Mouse (Mus musculus) liver, embryonic 15.5 days (tissue): ENCODE data around the gene Vmn1r83. TPM values are rescaled to one million over a fixed set of nuclear protein-coding genes. Genes with fewer than 3 reads are reported as not detected.

Source experiments
- ATAC-seq: fragments of 200-750 bp; cut with Nextera tagmentation; 2 replicates; pipeline ENCODE4 v1.8.0; 2017; ENCODE audit warnings: moderate number of reproducible peaks, mild to moderate bottlenecking, moderate library complexity; ENCODE audit not compliant: insufficient read depth
- H3K27ac ChIP-seq: fragments of 300-500 bp; sonication (generic); replicated peaks from 2 replicates; pipeline ENCODE4 v1.5.1; 2015; ENCODE audit warnings: mild to moderate bottlenecking, inconsistent platforms
- H3K27me3 ChIP-seq: fragments of 300-500 bp; sonication (generic); 2 replicates; pipeline ENCODE4 v1.6.1; 2015; ENCODE audit warnings: mild to moderate bottlenecking, inconsistent platforms
- H3K36me3 ChIP-seq: fragments of 300-500 bp; sonication (generic); replicated peaks from 2 replicates; pipeline ENCODE4 v1.6.1; 2015; ENCODE audit warnings: moderate library complexity, mild to moderate bottlenecking, inconsistent platforms
- H3K4me1 ChIP-seq: fragments of 300-500 bp; sonication (generic); replicated peaks from 2 replicates; pipeline ENCODE4 v1.6.1; 2015; ENCODE audit warnings: inconsistent platforms
- H3K4me2 ChIP-seq: fragments of 300-500 bp; sonication (generic); 2 replicates; pipeline ENCODE4 v1.6.1; 2015; ENCODE audit warnings: moderate library complexity, mild to moderate bottlenecking, inconsistent platforms
- H3K4me3 ChIP-seq: fragments of 300-500 bp; sonication (generic); replicated peaks from 2 replicates; pipeline ENCODE4 v1.5.1; 2015; ENCODE audit warnings: mild to moderate bottlenecking, inconsistent platforms
- H3K9ac ChIP-seq: fragments of 300-500 bp; sonication (generic); 2 replicates; pipeline ENCODE4 v1.6.1; 2015; ENCODE audit warnings: moderate library complexity, mild to moderate bottlenecking, inconsistent platforms
- H3K9me3 ChIP-seq: fragments of 300-500 bp; sonication (generic); replicated peaks from 2 replicates; pipeline ENCODE4 v1.6.1; 2016; ENCODE audit warnings: inconsistent platforms
- WGBS: fragments of 180-500 bp; shearing (Covaris S2); methylation state at CpG from one replicate; pipeline ENCODE4 v1.1.7; 2015; ENCODE audit warnings: mixed read lengths; ENCODE audit not compliant: insufficient replicate concordance; 5-methylcytosine and 5-hydroxymethylcytosine counted together
- microRNA-seq: library from miRNA; unstranded; fragments of <30 nt; microRNA quantifications from one replicate; pipeline ENCODE4, GENCODE M21; 2016
- polyA plus RNA-seq: library from polyadenylated mRNA; unstranded; fragments of >200 nt; fragmentation: Nextera tagmentation; extraction: Ambion mirVana; gene quantifications from 2 replicates; pipeline ENCODE4 v1.2.1, GENCODE M21; 2015

The Vmn1r83 gene
- not detected in 2 replicates for polyA plus RNA-seq

- Histone ChIP-seq H3K9me3 (no peaks in the 10 kb centered on the region), H3K27ac (no peak within 1 kb of the TSS), H3K4me2 (no peak within 1 kb of the TSS), H3K4me1 (no peaks in the 10 kb centered on the region), H3K4me3 (no peak within 1 kb of the TSS), H3K27me3 (no peaks in the 10 kb centered on the region), H3K36me3 (no peaks in the 10 kb centered on the region), H3K9ac (no peak within 1 kb of the TSS)
- ATAC-seq: no peak
- WGBS: 59% methylated on average over 2 of the region's 2 CpGs
Observed at GRCm38 (mm10) chr7:12329381-12329780, at the start of gene Vmn1r83. Gene Vmn1r83 (minus strand): TSS chr7:12329481.

GRCm38 (mm10) chr7:12369173-12369572 is 39.9 kb upstream of the Vmn1r83 start, which contains the start of gene Vmn1r84:
Gene Vmn1r84 (minus strand): TSS chr7:12369273.
- no peaks in the 10 kb centered on the region for H3K4me1 ChIP-seq
- no peaks in the 10 kb centered on the region for H3K27me3 ChIP-seq
- no peaks in the 10 kb centered on the region for H3K36me3 ChIP-seq
- ATAC-seq: no peak
- no peaks in the 10 kb centered on the region for H3K9me3 ChIP-seq
- no peak within 1 kb of the TSS for H3K4me3 ChIP-seq
- H3K4me2 ChIP-seq: no peak within 1 kb of the TSS
- H3K27ac ChIP-seq: no peak within 1 kb of the TSS
- WGBS: 41% methylated on average over 1 of the region's 1 CpGs
- H3K9ac ChIP-seq: no peak within 1 kb of the TSS

- Histone ChIP-seq H3K9me3 (no peaks in the 10 kb centered on the region; the same call in 1 of the 2 replicates), H3K9ac (no peak within 1 kb of the TSS), H3K4me1 (no peaks in the 10 kb centered on the region), H3K36me3 (no peaks in the 10 kb centered on the region), H3K4me2 (no peak within 1 kb of the TSS), H3K27me3 (no peaks in the 10 kb centered on the region), H3K27ac (no peak within 1 kb of the TSS), H3K4me3 (no peak within 1 kb of the TSS)
- 28% methylated on average over 2 of the region's 2 CpGs for WGBS
- ATAC-seq: no peak
Observed at GRCm38 (mm10) chr7:12300130-12300529, 29.2 kb downstream of the Vmn1r83 start, which contains the start of gene Vmn1r82. Gene Vmn1r82 (plus strand): TSS chr7:12300430.

Small RNA genes lying within 50 kb of the gene (microRNA-seq; reads per million reads assigned to microRNA genes)
- not detected for gene Gm23521

Other genes starting within 250 kb of the Vmn1r83 start
- not detected in 2 replicates for gene Vmn1r78, start 179.2 kb downstream of the Vmn1r83 start, polyA plus RNA-seq
- gene Vmn1r79, start 158.2 kb downstream of the Vmn1r83 start, polyA plus RNA-seq: not detected in 2 replicates
- not detected in 2 replicates for gene Vmn1r80, start 140.2 kb downstream of the Vmn1r83 start, polyA plus RNA-seq
- not detected in 2 replicates for gene Vmn1r81, start 61.2 kb downstream of the Vmn1r83 start, polyA plus RNA-seq
- gene Vmn1r82, start 29.1 kb downstream of the Vmn1r83 start, polyA plus RNA-seq: not detected in 2 replicates
- gene Vmn1r84, start 39.8 kb upstream of the Vmn1r83 start, polyA plus RNA-seq: not detected in 2 replicates
- gene Zfp551, start 93.3 kb upstream of the Vmn1r83 start, polyA plus RNA-seq: 0.50 and 0.67 TPM in 2 replicates
- gene Zfp606, start 148.8 kb upstream of the Vmn1r83 start, polyA plus RNA-seq: 2.5 and 2.7 TPM in 2 replicates
- not detected in 2 replicates for gene 2900092C05Rik, start 183.0 kb upstream of the Vmn1r83 start, polyA plus RNA-seq